Mouse (Mus musculus) liver, embryonic 16.5 days (tissue): ENCODE results near the gene Ltb. TPM values are rescaled to one million over a fixed set of nuclear protein-coding genes. Genes with fewer than 3 reads are reported as not detected.

Experiments used
- ATAC-seq: fragments of 200-750 bp; cut with Nextera tagmentation; 2 replicates; pipeline ENCODE4 v1.8.0; 2017; ENCODE audit warnings: low read depth, mild to moderate bottlenecking, moderate number of reproducible peaks, moderate library complexity
- H3K27ac ChIP-seq: fragments of 300-500 bp; sonication (generic); 2 replicates; pipeline ENCODE4 v1.5.1; 2014; ENCODE audit warnings: mild to moderate bottlenecking, low read length
- H3K27me3 ChIP-seq: fragments of 300-500 bp; sonication (generic); 2 replicates; pipeline ENCODE4 v1.6.1; 2014; ENCODE audit warnings: low read depth, low read length, mixed read lengths; ENCODE audit not compliant: control insufficient read depth, insufficient read depth
- H3K36me3 ChIP-seq: fragments of 300-500 bp; sonication (generic); 2 replicates; pipeline ENCODE4 v1.6.1; 2014; ENCODE audit warnings: mild to moderate bottlenecking; ENCODE audit not compliant: control insufficient read depth, insufficient read depth
- H3K4me1 ChIP-seq: fragments of 300-500 bp; sonication (generic); 2 replicates; pipeline ENCODE4 v1.6.1; 2014; ENCODE audit warnings: low read depth, low read length, mixed read lengths; ENCODE audit not compliant: control insufficient read depth
- H3K4me2 ChIP-seq: fragments of 300-500 bp; sonication (generic); 2 replicates; pipeline ENCODE4 v1.6.1; 2014; ENCODE audit warnings: low read depth, low read length, mixed read lengths
- H3K4me3 ChIP-seq: fragments of 300-500 bp; sonication (generic); 2 replicates; pipeline ENCODE4 v1.5.1; 2014; ENCODE audit warnings: low read depth, mild to moderate bottlenecking, low read length
- H3K9ac ChIP-seq: fragments of 300-500 bp; sonication (generic); 2 replicates; pipeline ENCODE4 v1.6.1; 2014; ENCODE audit warnings: low read depth, low read length
- H3K9me3 ChIP-seq: fragments of 300-500 bp; sonication (generic); replicated peaks from 2 replicates; pipeline ENCODE4 v1.6.1; 2016; ENCODE audit warnings: low read length; ENCODE audit not compliant: control insufficient read depth
- WGBS: fragments of 180-500 bp; shearing (Covaris S2); extraction: QIAGEN DNeasy Blood & Tissue Kit; methylation state at CpG from one replicate; pipeline ENCODE4 v1.1.7; 2014; ENCODE audit not compliant: insufficient replicate concordance; 5-methylcytosine and 5-hydroxymethylcytosine counted together
- polyA plus RNA-seq: library from polyadenylated mRNA; unstranded; fragments of >200 nt; fragmentation: Nextera tagmentation; extraction: Ambion mirVana; gene quantifications from 2 replicates; pipeline ENCODE4 v1.2.1, GENCODE M21; 2015

Gene Ltb
- 1.2 and 2.4 TPM in 2 replicates for polyA plus RNA-seq

DNA sequence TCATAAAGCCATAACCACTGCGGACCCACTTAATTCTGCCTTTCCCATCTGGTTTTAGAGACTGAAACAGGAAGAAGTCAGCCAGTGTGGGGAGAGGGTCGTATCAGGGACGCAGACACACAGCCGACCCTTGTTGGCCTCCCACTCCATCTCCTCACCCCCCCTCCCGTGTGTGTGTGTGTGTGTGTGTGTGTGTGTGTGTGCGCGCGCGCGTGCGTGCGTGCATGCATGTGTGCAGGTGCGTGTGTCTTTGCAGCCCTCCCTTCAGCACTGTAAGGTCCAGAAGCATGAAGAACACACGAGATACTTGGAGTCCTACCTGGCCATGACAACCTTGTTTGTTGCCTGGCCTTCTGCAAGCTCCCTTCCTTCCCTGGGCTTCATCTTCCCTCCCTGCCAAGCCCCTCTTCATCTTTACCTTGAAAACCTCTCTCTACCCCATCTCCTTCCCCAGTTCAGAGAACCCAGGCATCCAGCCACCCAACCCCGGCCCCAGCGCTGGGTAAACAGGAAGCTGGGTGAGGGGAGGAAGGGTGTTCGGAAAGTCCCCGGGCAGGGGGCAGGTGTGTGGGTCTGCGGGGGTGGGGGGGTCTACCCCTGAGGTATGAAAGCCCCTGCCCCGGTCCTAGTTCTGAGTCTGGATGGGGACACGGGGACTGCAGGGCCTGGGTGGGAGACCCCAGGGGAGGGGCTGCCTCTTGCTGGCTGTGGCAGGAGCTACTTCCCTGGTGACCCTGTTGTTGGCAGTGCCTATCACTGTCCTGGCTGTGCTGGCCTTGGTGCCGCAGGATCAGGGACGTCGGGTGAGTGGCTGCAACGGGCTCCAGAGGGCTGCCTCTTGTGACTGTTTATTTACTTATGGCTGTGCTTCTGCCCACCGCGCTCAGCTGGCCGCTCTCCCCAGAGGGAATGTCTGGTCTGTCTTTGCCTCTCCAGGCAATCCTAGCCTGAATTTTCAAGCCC, at the start of gene Ltb:
Gene Ltb, plus strand, starts transcription at position 559 of the 963 bp plus-strand sequence.
- no peak for ATAC-seq
- Histone ChIP-seq H3K9me3 (no peaks in the 10 kb centered on the region), H3K27ac (peak within 1 kb of the TSS; percentile 34), H3K9ac (peak within 1 kb of the TSS; percentile 55), H3K4me3 (peak within 1 kb of the TSS; percentile 55), H3K27me3 (peaks cover 31% of the 10 kb centered on the region), H3K4me2 (peak within 1 kb of the TSS; percentile 76), H3K4me1 (peaks cover 12% of the 10 kb centered on the region), H3K36me3 (no peaks in the 10 kb centered on the region)
- WGBS: 37% methylated on average over 27 of the region's 28 CpGs

GRCm38 (mm10) chr17:35146139-35146538, 48.1 kb upstream of the Ltb start:
- no peak overlapping the region for H3K4me2 ChIP-seq
- H3K36me3 ChIP-seq: peaks cover 78% of the 10 kb centered on the region
- ATAC-seq: no peak
- no peak overlapping the region for H3K4me3 ChIP-seq
- no peaks in the 10 kb centered on the region for H3K27me3 ChIP-seq
- no peak overlapping the region for H3K27ac ChIP-seq
- H3K9me3 ChIP-seq: no peaks in the 10 kb centered on the region
- no peak overlapping the region for H3K9ac ChIP-seq
- no peaks in the 10 kb centered on the region for H3K4me1 ChIP-seq
- WGBS: 88% methylated on average over 5 of the region's 5 CpGs

- Histone ChIP-seq H3K4me2 (no peak overlapping the region), H3K36me3 (peaks cover 75% of the 10 kb centered on the region), H3K4me3 (no peak overlapping the region), H3K9ac (no peak overlapping the region), H3K27me3 (no peaks in the 10 kb centered on the region), H3K27ac (no peak overlapping the region), H3K9me3 (no peaks in the 10 kb centered on the region), H3K4me1 (no peaks in the 10 kb centered on the region)
- 76% methylated on average over 3 of the region's 3 CpGs for WGBS
- no peak for ATAC-seq
Observed at GRCm38 (mm10) chr17:35147348-35147747, 46.9 kb upstream of the Ltb start.

DNA sequence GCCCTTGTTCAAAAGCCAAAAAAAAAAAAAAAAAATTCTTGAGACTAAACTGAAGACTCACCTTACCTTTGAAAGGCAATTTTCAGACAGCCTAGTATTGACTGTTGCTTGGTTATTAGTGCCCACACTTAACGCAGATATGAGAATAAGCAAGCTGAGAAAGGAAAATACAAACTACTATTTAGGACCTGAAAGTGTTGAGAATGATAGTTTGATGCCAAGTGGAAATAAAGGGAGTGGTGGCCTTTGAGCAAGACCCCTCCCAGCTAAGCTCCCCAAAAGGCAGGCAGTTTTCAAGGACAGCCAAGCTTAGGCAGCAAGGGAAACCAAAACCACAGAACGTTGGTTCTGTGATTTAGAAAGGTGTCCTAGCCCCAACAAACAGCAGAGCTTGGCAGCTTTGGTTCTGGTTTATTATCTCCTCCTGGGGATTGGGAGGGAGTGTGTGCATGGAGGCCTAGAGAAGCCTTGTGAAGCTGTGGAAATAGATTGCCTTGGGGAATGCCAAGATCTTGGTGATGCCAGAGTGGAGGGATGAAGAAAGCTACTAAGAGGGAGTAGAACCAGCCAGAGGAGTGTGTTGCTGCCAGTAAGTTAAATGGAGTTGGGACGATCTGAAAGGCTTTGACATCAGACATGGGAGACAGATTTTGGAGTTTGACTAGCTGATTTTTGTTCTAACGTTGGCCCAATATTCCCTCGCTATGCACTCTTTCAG, 46.2 kb upstream of the Ltb start:
- Histone ChIP-seq H3K27ac (no peak overlapping the region), H3K9me3 (no peaks in the 10 kb centered on the region), H3K4me1 (no peaks in the 10 kb centered on the region), H3K4me3 (no peak overlapping the region), H3K9ac (no peak overlapping the region), H3K27me3 (no peaks in the 10 kb centered on the region), H3K36me3 (peaks cover 75% of the 10 kb centered on the region), H3K4me2 (no peak overlapping the region)
- no peak for ATAC-seq
- WGBS: 61% methylated on average over 5 of the region's 5 CpGs

GRCm38 (mm10) chr17:35152121-35152520, 42.1 kb upstream of the Ltb start:
- Histone ChIP-seq H3K9ac (no peak overlapping the region), H3K4me3 (no peak overlapping the region), H3K4me2 (no peak overlapping the region), H3K27ac (no peak overlapping the region), H3K27me3 (no peaks in the 10 kb centered on the region), H3K36me3 (peaks cover 77% of the 10 kb centered on the region), H3K9me3 (no peaks in the 10 kb centered on the region), H3K4me1 (no peaks in the 10 kb centered on the region)
- ATAC-seq: no peak
- whole genome bisulfite sequencing: 87% methylated on average over 4 of the region's 4 CpGs

DNA sequence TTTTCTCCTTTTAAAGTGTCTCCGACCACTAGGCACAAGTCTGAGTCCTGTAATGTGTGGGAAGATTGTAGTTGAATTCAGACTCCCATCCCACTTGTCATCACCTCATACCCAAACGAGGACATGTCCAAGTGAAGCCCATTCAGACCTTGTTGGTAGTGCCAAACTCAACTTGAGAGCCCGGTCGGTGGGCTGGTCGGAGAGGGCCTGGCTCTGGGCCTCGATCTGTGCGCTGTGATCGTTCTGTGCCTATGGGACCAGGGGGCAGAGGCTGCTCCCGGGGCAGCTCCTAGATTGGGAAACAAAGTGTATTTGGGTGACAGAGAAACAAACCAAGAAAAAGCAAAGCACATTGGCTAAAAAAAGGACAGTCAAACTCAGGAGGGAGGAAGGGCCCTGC, 41.2 kb upstream of the Ltb start:
- no peaks in the 10 kb centered on the region for H3K27me3 ChIP-seq
- peaks cover 82% of the 10 kb centered on the region for H3K36me3 ChIP-seq
- H3K9me3 ChIP-seq: no peaks in the 10 kb centered on the region
- no peak overlapping the region for H3K4me3 ChIP-seq
- ATAC-seq: no peak
- H3K4me2 ChIP-seq: no peak overlapping the region
- H3K27ac ChIP-seq: no peak overlapping the region
- H3K4me1 ChIP-seq: no peaks in the 10 kb centered on the region
- no peak overlapping the region for H3K9ac ChIP-seq
- WGBS: 84% methylated on average over 9 of the region's 9 CpGs

GRCm38 (mm10) chr17:35153931-35154330, 40.3 kb upstream of the Ltb start:
- WGBS: 82% methylated on average over 4 of the region's 4 CpGs
- Histone ChIP-seq H3K27ac (no peak overlapping the region), H3K27me3 (no peaks in the 10 kb centered on the region), H3K4me2 (no peak overlapping the region), H3K4me3 (no peak overlapping the region), H3K9me3 (no peaks in the 10 kb centered on the region), H3K36me3 (peaks cover 90% of the 10 kb centered on the region), H3K9ac (no peak overlapping the region), H3K4me1 (no peaks in the 10 kb centered on the region)
- ATAC-seq: no peak

GRCm38 (mm10) chr17:35154616-35155015, 39.6 kb upstream of the Ltb start:
- no peaks in the 10 kb centered on the region for H3K4me1 ChIP-seq
- no peak overlapping the region for H3K27ac ChIP-seq
- WGBS: 81% methylated on average over 7 of the region's 7 CpGs
- H3K36me3 ChIP-seq: peaks cover 91% of the 10 kb centered on the region
- no peak overlapping the region for H3K4me2 ChIP-seq
- no peak overlapping the region for H3K9ac ChIP-seq
- H3K9me3 ChIP-seq: no peaks in the 10 kb centered on the region
- H3K4me3 ChIP-seq: no peak overlapping the region
- no peaks in the 10 kb centered on the region for H3K27me3 ChIP-seq
- ATAC-seq: no peak

GRCm38 (mm10) chr17:35155451-35155850, 38.8 kb upstream of the Ltb start:
- Histone ChIP-seq H3K36me3 (peaks cover 91% of the 10 kb centered on the region), H3K9ac (no peak overlapping the region), H3K27me3 (no peaks in the 10 kb centered on the region), H3K27ac (no peak overlapping the region), H3K9me3 (no peaks in the 10 kb centered on the region), H3K4me1 (no peaks in the 10 kb centered on the region), H3K4me3 (no peak overlapping the region), H3K4me2 (no peak overlapping the region)
- WGBS: 88% methylated on average over 12 of the region's 12 CpGs
- ATAC-seq: no peak
